Comparison of ENCODE assay signal across 30 mouse cellular contexts in genomic region chr6:92347278-92348028, GRCm38 (mm10).
A peak's percentile ranks its signal among the peaks of the same experiment; 100 is the strongest.
DNase-seq lines count a peak whose midpoint lies in the region; ATAC-seq and TF ChIP-seq lines count a peak whose summit lies in the region.
"Had no signal": no experiment of that assay in that cellular context is flagged by ENCODE, and none has a peak within 500 bp of the region (broad histone marks: within the 10 kb centered on the region; RNA-seq: fewer than 3 reads in every experiment).

No protein-coding gene starts in this region.

- no peak for TF ChIP-seq CTCF in midbrain, postnatal 0 days (IDR thresholded peaks at IDR 0.05)
- no peak for TF ChIP-seq CTCF in forebrain, postnatal 0 days (IDR thresholded peaks at IDR 0.05; ENCODE audit: low read depth)

- WGBS in midbrain, embryonic 15.5 days = 45% methylated on average over 10 of the region's 10 CpGs
- 38% methylated on average over 10 of the region's 10 CpGs for WGBS in midbrain, postnatal 0 days
- WGBS in forebrain, postnatal 0 days = 37% methylated on average over 10 of the region's 10 CpGs

- no peak overlapping the region for H3K4me3 ChIP-seq in midbrain, embryonic 15.5 days
- H3K4me3 ChIP-seq in midbrain, postnatal 0 days (ENCODE audit: low read depth, low read length) = no peak overlapping the region
- no peak overlapping the region for H3K4me3 ChIP-seq in forebrain, postnatal 0 days (ENCODE audit: low read depth, low read length)
- H3K4me3 ChIP-seq: embryonic facial prominence, embryonic 12.5 days; intestine, embryonic 15.5 days; layer of hippocampus, adult 2 months; limb, embryonic 10.5 days; liver, embryonic 15.5 days; myocyte; neural tube, embryonic 15.5 days had no signal

- ATAC-seq in midbrain, embryonic 15.5 days (replicated peaks) = peak; percentile 62
- ATAC-seq in midbrain, postnatal 0 days (ENCODE audit: low FRiP score) = no peak; the same call in 1 of the 2 replicates
- ATAC-seq in forebrain, postnatal 0 days = peak; percentile 79
- ATAC-seq: intestine, embryonic 15.5 days; Patski had no signal

- no peak overlapping the region for H3K9ac ChIP-seq in midbrain, embryonic 15.5 days
- no peak overlapping the region for H3K9ac ChIP-seq in midbrain, postnatal 0 days (replicated peaks; ENCODE audit: low read length, poor library complexity, severe bottlenecking)
- no peak overlapping the region for H3K9ac ChIP-seq in forebrain, postnatal 0 days
- H3K9ac ChIP-seq: embryonic facial prominence, embryonic 12.5 days; hindbrain, embryonic 14.5 days; intestine, embryonic 15.5 days; liver, embryonic 15.5 days; neural tube, embryonic 15.5 days had no signal

- H3K4me2 ChIP-seq in midbrain, embryonic 15.5 days = no peak overlapping the region
- H3K4me2 ChIP-seq in midbrain, postnatal 0 days (ENCODE audit: low read depth, low read length, poor library complexity, severe bottlenecking) = no peak overlapping the region
- H3K4me2 ChIP-seq in forebrain, postnatal 0 days (ENCODE audit: low read depth) = 0 out of 2 replicates have a peak overlapping the region, but pooled peaks have one; percentile 21
- H3K4me2 ChIP-seq: embryonic facial prominence, embryonic 12.5 days; hindbrain, embryonic 14.5 days; intestine, embryonic 15.5 days; liver, embryonic 15.5 days; neural tube, embryonic 15.5 days had no signal

- DNase-seq in frontal cortex, adult 2 months (ENCODE audit: extremely low spot score in 1 of 2, low spot score in 1 of 2) = peak; percentile 30 to 41
- no peak for DNase-seq in frontal cortex, postnatal 14 days (ENCODE audit: low spot score in 2 of 2)
- no peak for DNase-seq in midbrain, postnatal 0 days (ENCODE audit: low spot score)
- peak; percentile 57 for DNase-seq in forebrain, postnatal 0 days
- peak; percentile 31 for DNase-seq in telencephalon, adult 2 months (ENCODE audit: low read depth, low spot score)
- DNase-seq in kidney, postnatal 14 days = no peak
- DNase-seq: adrenal gland, postnatal 36 days; B cell, adult 2 months; cerebellum, adult 18-20 months; cerebellum, postnatal 25 days; gastrocnemius, postnatal 14 days; heart, adult 18-20 months; heart, postnatal 36 days; kidney, adult 8-10 months; kidney, postnatal 10 days; liver; thymus, postnatal 25 days had no signal

- H3K27me3 ChIP-seq in midbrain, embryonic 15.5 days (replicated peaks) = no peaks in the 10 kb centered on the region
- no peaks in the 10 kb centered on the region for H3K27me3 ChIP-seq in midbrain, postnatal 0 days (ENCODE audit: insufficient read depth, low read length)
- no peaks in the 10 kb centered on the region for H3K27me3 ChIP-seq in forebrain, postnatal 0 days (ENCODE audit: insufficient read depth, low read length)
- H3K27me3 ChIP-seq: CH12.LX; embryonic facial prominence, embryonic 12.5 days; intestine, embryonic 15.5 days; liver, embryonic 15.5 days; neural tube, embryonic 15.5 days had no signal

- H3K36me3 ChIP-seq in midbrain, embryonic 15.5 days (replicated peaks) = no peaks in the 10 kb centered on the region
- no peaks in the 10 kb centered on the region for H3K36me3 ChIP-seq in midbrain, postnatal 0 days (ENCODE audit: insufficient read depth, low read length)
- H3K36me3 ChIP-seq in forebrain, postnatal 0 days (ENCODE audit: insufficient read depth) = no peaks in the 10 kb centered on the region
- H3K36me3 ChIP-seq: embryonic facial prominence, embryonic 12.5 days; G1E; intestine, embryonic 15.5 days; limb, embryonic 10.5 days; liver, embryonic 15.5 days; neural tube, embryonic 15.5 days had no signal

- peaks cover 18% of the 10 kb centered on the region for H3K4me1 ChIP-seq in midbrain, embryonic 15.5 days
- H3K4me1 ChIP-seq in midbrain, postnatal 0 days (ENCODE audit: insufficient read depth, low read length) = 0 out of 2 replicates have a peak, but pooled peaks cover 3% of the 10 kb centered on the region
- H3K4me1 ChIP-seq in forebrain, postnatal 0 days (ENCODE audit: insufficient read depth) = peaks cover 12% of the 10 kb centered on the region
- H3K4me1 ChIP-seq: embryonic facial prominence, embryonic 12.5 days; intestine, embryonic 15.5 days; limb, embryonic 10.5 days; liver, embryonic 15.5 days had no signal

- no peaks in the 10 kb centered on the region for H3K9me3 ChIP-seq in midbrain, embryonic 15.5 days
- H3K9me3 ChIP-seq in midbrain, postnatal 0 days (ENCODE audit: low read length) = no peaks in the 10 kb centered on the region
- H3K9me3 ChIP-seq in forebrain, postnatal 0 days (ENCODE audit: low read length) = no peaks in the 10 kb centered on the region
- H3K9me3 ChIP-seq: embryonic facial prominence, embryonic 12.5 days; G1E; intestine, embryonic 15.5 days; limb, embryonic 10.5 days; liver, embryonic 15.5 days; neural tube, embryonic 15.5 days had no signal

- H3K27ac ChIP-seq in midbrain, embryonic 15.5 days = peak overlapping the region; percentile 56; the same call in 1 of the 2 replicates
- H3K27ac ChIP-seq in midbrain, postnatal 0 days (ENCODE audit: low read depth, low read length) = no peak overlapping the region
- H3K27ac ChIP-seq in forebrain, postnatal 0 days (ENCODE audit: low read depth, low read length) = peak overlapping the region; percentile 45; the same call in 1 of the 2 replicates
- H3K27ac ChIP-seq: embryonic facial prominence, embryonic 12.5 days; hindbrain, embryonic 14.5 days; intestine, embryonic 15.5 days; layer of hippocampus, adult 2 months; limb, embryonic 10.5 days; liver, embryonic 15.5 days; macrophage had no signal

Comparison
In these comparisons a context has a peak if more than half of its experiments do, and no peak if none do; other contexts are left out.
1. DNase-seq: peak in frontal cortex, adult 2 months (2 of 2), forebrain, postnatal 0 days (single experiment) and telencephalon, adult 2 months (single experiment); none in frontal cortex, postnatal 14 days (0 of 2), midbrain, postnatal 0 days (single experiment) and kidney, postnatal 14 days (single experiment).